Mouse (Mus musculus) lung, embryonic 16.5 days (tissue): ENCODE measurements around the gene Hmg20b. TPM values are rescaled to one million over a fixed set of nuclear protein-coding genes. Genes with fewer than 3 reads are reported as not detected.

Experiments
- ATAC-seq: fragments of 200-750 bp; cut with Nextera tagmentation; 2 replicates; pipeline ENCODE4 v1.8.0; 2017; ENCODE audit warnings: low read depth, mild to moderate bottlenecking, moderate library complexity
- H3K27ac ChIP-seq: fragments of 300-500 bp; sonication (generic); 2 replicates; pipeline ENCODE4 v1.5.1; 2014; ENCODE audit warnings: mild to moderate bottlenecking, control low read depth, low read length
- H3K27me3 ChIP-seq: fragments of 300-500 bp; sonication (generic); 2 replicates; pipeline ENCODE4 v1.6.1; 2014; ENCODE audit warnings: low read depth, low read length, mixed read lengths; ENCODE audit not compliant: control insufficient read depth, insufficient read depth
- H3K36me3 ChIP-seq: fragments of 300-500 bp; sonication (generic); 2 replicates; pipeline ENCODE4 v1.6.1; 2014; ENCODE audit warnings: low read length; ENCODE audit not compliant: control insufficient read depth, insufficient read depth
- H3K4me1 ChIP-seq: fragments of 300-500 bp; sonication (generic); replicated peaks from 2 replicates; pipeline ENCODE4 v1.6.1; 2014; ENCODE audit warnings: low read length, mixed read lengths; ENCODE audit not compliant: control insufficient read depth, insufficient read depth
- H3K4me2 ChIP-seq: fragments of 300-500 bp; sonication (generic); 2 replicates; pipeline ENCODE4 v1.6.1; 2014; ENCODE audit warnings: low read depth, low read length, control low read depth
- H3K4me3 ChIP-seq: fragments of 300-500 bp; sonication (generic); 2 replicates; pipeline ENCODE4 v1.5.1; 2014; ENCODE audit warnings: mild to moderate bottlenecking, low read length, control low read depth
- H3K9ac ChIP-seq: fragments of 300-500 bp; sonication (generic); 2 replicates; pipeline ENCODE4 v1.6.1; 2014; ENCODE audit warnings: low read length, control low read depth
- H3K9me3 ChIP-seq: fragments of 300-500 bp; sonication (generic); 2 replicates; pipeline ENCODE4 v1.6.1; 2016; ENCODE audit warnings: low read length; ENCODE audit not compliant: control insufficient read depth
- WGBS: fragments of 180-500 bp; shearing (Covaris S2); extraction: QIAGEN DNeasy Blood & Tissue Kit; methylation state at CpG from one replicate; pipeline ENCODE4 v1.1.7; 2014; 5-methylcytosine and 5-hydroxymethylcytosine counted together
- polyA plus RNA-seq: library from polyadenylated mRNA; unstranded; fragments of >200 nt; fragmentation: Nextera tagmentation; extraction: Ambion mirVana; gene quantifications from 2 replicates; pipeline ENCODE4 v1.2.1, GENCODE M21; 2015

Gene Hmg20b
- polyA plus RNA-seq, 1 experiment from 2014 or later = 93.2 TPM

- Histone ChIP-seq H3K9me3 (no peaks in the 10 kb centered on the region), H3K9ac (no peak overlapping the region), H3K27me3 (no peaks in the 10 kb centered on the region), H3K36me3 (peaks cover 36% of the 10 kb centered on the region), H3K4me3 (no peak overlapping the region), H3K4me1 (peaks cover 22% of the 10 kb centered on the region), H3K27ac (no peak overlapping the region), H3K4me2 (no peak overlapping the region)
- 93% methylated on average over 14 of the region's 14 CpGs for WGBS
- no peak for ATAC-seq
These were observed 44.6 kb downstream of the Hmg20b start for GRCm38 (mm10) chr10:81305663-81306062.

GRCm38 (mm10) chr10:81304597-81305238 is 45.6 kb downstream of the Hmg20b start:
- H3K4me3 ChIP-seq = no peak overlapping the region
- H3K27ac ChIP-seq = no peak overlapping the region
- WGBS = 20% methylated on average over 6 of the region's 9 CpGs
- H3K4me2 ChIP-seq = no peak overlapping the region
- no peaks in the 10 kb centered on the region for H3K9me3 ChIP-seq
- H3K27me3 ChIP-seq = no peaks in the 10 kb centered on the region
- ATAC-seq = peak; percentile 18; the same call in 1 of the 2 replicates
- H3K4me1 ChIP-seq = peaks cover 29% of the 10 kb centered on the region
- peaks cover 35% of the 10 kb centered on the region for H3K36me3 ChIP-seq
- H3K9ac ChIP-seq = no peak overlapping the region

- WGBS = 62% methylated on average over 7 of the region's 7 CpGs
- Histone ChIP-seq H3K36me3 (peaks cover 26% of the 10 kb centered on the region), H3K27me3 (no peaks in the 10 kb centered on the region), H3K4me1 (peaks cover 29% of the 10 kb centered on the region), H3K4me2 (no peak overlapping the region), H3K9me3 (no peaks in the 10 kb centered on the region), H3K27ac (no peak overlapping the region; the same call in 1 of the 2 replicates), H3K4me3 (no peak overlapping the region), H3K9ac (no peak overlapping the region; the same call in 1 of the 2 replicates)
- ATAC-seq = no peak
These were observed 46.5 kb downstream of the Hmg20b start for GRCm38 (mm10) chr10:81303761-81304160.

- H3K4me1 ChIP-seq = peaks cover 30% of the 10 kb centered on the region
- H3K4me2 ChIP-seq = peak overlapping the region; percentile 1
- 57% methylated on average over 10 of the region's 10 CpGs for WGBS
- H3K4me3 ChIP-seq = no peak overlapping the region
- H3K9me3 ChIP-seq = no peaks in the 10 kb centered on the region
- H3K27me3 ChIP-seq = no peaks in the 10 kb centered on the region
- ATAC-seq = no peak
- peaks cover 24% of the 10 kb centered on the region for H3K36me3 ChIP-seq
- H3K27ac ChIP-seq = peak overlapping the region; percentile 37; the same call in 1 of the 2 replicates
- H3K9ac ChIP-seq = peak overlapping the region; percentile 30
These were observed 47.0 kb downstream of the Hmg20b start for GRCm38 (mm10) chr10:81303258-81303657.

- peak overlapping the region; percentile 53; the same call in 1 of the 2 replicates for H3K27ac ChIP-seq
- no peak overlapping the region for H3K4me3 ChIP-seq
- H3K9me3 ChIP-seq = no peaks in the 10 kb centered on the region
- H3K4me1 ChIP-seq = peaks cover 35% of the 10 kb centered on the region
- H3K9ac ChIP-seq = peak overlapping the region; percentile 30
- peaks cover 20% of the 10 kb centered on the region for H3K36me3 ChIP-seq
- WGBS = 40% methylated on average over 14 of the region's 14 CpGs
- peak; percentile 12; the same call in 1 of the 2 replicates for ATAC-seq
- H3K4me2 ChIP-seq = peak overlapping the region; percentile 1
- no peaks in the 10 kb centered on the region for H3K27me3 ChIP-seq
These were observed 47.5 kb downstream of the Hmg20b start for GRCm38 (mm10) chr10:81302781-81303218.

GRCm38 (mm10) chr10:81302288-81302687 is 48.0 kb downstream of the Hmg20b start:
- Histone ChIP-seq H3K27me3 (no peaks in the 10 kb centered on the region), H3K9ac (peak overlapping the region; percentile 30; the same call in 1 of the 2 replicates), H3K4me1 (peaks cover 38% of the 10 kb centered on the region), H3K4me3 (no peak overlapping the region), H3K9me3 (no peaks in the 10 kb centered on the region), H3K27ac (peak overlapping the region; percentile 53), H3K36me3 (peaks cover 14% of the 10 kb centered on the region), H3K4me2 (no peak overlapping the region; the same call in 1 of the 2 replicates)
- no peak for ATAC-seq
- WGBS = 51% methylated on average over 4 of the region's 4 CpGs

- Histone ChIP-seq H3K27ac (no peak overlapping the region), H3K9me3 (no peaks in the 10 kb centered on the region), H3K4me3 (no peak overlapping the region), H3K4me2 (no peak overlapping the region), H3K4me1 (peaks cover 38% of the 10 kb centered on the region), H3K36me3 (peaks cover 5% of the 10 kb centered on the region), H3K27me3 (no peaks in the 10 kb centered on the region), H3K9ac (no peak overlapping the region)
- 69% methylated on average over 9 of the region's 9 CpGs for WGBS
- ATAC-seq = no peak
These were observed 49.0 kb downstream of the Hmg20b start for GRCm38 (mm10) chr10:81301321-81301720.

GRCm38 (mm10) chr10:81300352-81300907 is 49.9 kb downstream of the Hmg20b start:
- no peak for ATAC-seq
- H3K4me1 ChIP-seq = peaks cover 38% of the 10 kb centered on the region
- no peak overlapping the region for H3K4me3 ChIP-seq
- WGBS = 70% methylated on average over 9 of the region's 9 CpGs
- H3K27me3 ChIP-seq = no peaks in the 10 kb centered on the region
- H3K9me3 ChIP-seq = no peaks in the 10 kb centered on the region
- no peaks in the 10 kb centered on the region for H3K36me3 ChIP-seq
- H3K27ac ChIP-seq = no peak overlapping the region
- H3K9ac ChIP-seq = no peak overlapping the region
- no peak overlapping the region for H3K4me2 ChIP-seq

- WGBS = 82% methylated on average over 14 of the region's 14 CpGs
- H3K36me3 ChIP-seq = no peaks in the 10 kb centered on the region
- no peak overlapping the region for H3K4me2 ChIP-seq
- no peak for ATAC-seq
- no peak overlapping the region for H3K4me3 ChIP-seq
- no peaks in the 10 kb centered on the region for H3K9me3 ChIP-seq
- H3K27ac ChIP-seq = no peak overlapping the region
- peaks cover 40% of the 10 kb centered on the region for H3K4me1 ChIP-seq
- no peaks in the 10 kb centered on the region for H3K27me3 ChIP-seq
- peak overlapping the region; percentile 25; the same call in 1 of the 2 replicates for H3K9ac ChIP-seq
These were observed 50.5 kb downstream of the Hmg20b start for GRCm38 (mm10) chr10:81299585-81300351.
